Mouse (Mus musculus) mesoderm, embryonic 11.5 days (tissue): ENCODE measurements around the gene Kap.
"Not testable (repeated sequence)": the region's sequence is repeated elsewhere in the genome, so short reads cannot be mapped to it uniquely, and the experiment has no call there.

Source experiments
- DNase-seq: peaks from one replicate; pipeline ENCODE4 v3.0.0-alpha.2; 2012; ENCODE audit warnings: low read depth, low spot score

Kap gene

DNA sequence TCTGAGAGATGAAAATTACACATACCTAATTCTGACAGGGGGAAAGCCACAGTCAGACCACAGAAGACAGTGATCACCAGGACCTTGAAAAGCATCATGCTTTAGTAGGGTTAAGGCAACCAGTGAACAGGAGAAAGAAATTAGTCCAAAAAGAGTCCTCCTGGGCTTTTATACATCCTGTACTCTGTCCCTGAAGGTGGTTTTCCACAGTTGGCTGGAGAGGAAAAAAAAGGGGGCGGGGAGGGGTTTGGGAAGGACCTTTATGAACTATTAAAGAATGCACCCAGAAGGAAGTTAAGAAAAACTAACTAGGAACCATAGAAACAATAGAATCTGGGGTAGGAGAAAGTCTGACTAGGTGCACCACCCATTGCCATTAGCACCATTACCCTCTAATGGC, at the start of gene Kap:
Kap (minus strand) TSS at position 237 of the 400 bp plus-strand sequence.
- DNase-seq = no peak

DNA sequence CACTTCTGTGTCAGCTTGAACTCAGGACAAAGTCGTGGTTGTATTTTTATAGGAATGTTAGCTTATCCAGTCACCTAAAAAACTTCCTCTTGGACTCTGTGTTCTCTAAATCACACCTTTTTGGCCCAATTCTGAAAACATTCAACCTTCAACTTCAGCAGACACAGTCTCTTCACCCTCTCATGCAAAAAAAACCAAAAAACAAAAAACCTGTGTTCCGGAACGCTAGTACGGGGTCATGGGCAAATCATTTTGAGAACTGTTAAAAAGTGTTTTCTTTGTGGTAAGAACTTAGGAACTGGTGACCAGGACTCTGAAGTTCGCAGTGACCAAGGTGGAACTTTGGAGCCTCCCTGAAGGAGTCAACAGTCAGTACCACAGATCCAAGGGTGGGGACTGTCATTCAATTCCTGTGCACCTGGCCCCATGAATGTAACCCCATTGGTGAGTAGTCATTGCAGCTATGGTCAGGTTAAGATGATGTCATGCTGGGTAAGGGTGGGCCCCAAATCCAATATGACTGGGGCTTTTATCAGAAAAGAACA, 32.4 kb upstream of the Kap start:
- DNase-seq = no peak

DNA sequence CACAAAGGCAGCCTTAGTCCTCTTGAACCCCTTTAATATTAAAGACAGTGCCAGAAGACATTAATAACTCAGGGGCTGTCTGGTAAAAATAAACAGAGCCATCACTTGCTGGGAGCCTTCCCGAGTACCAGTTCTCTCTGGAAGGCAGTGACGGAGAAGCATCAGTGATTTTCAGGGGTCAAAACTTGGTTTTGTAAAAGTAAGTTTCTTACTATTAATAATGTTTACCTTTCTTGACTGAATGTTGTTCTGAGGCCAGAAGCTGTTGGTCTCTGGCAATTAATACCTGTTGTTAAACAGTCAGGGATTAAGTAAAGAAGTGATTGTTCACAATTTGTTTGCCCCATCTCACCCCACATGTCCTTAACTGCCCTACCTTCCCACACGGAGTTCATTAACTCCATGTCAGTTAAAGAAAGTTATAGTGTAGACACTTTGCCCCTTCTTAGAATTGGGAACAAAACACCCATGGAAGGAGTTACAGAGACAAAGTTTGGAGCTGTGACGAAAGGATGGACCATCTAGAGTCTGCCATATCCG, 30.0 kb upstream of the Kap start:
- no peak for DNase-seq

DNA sequence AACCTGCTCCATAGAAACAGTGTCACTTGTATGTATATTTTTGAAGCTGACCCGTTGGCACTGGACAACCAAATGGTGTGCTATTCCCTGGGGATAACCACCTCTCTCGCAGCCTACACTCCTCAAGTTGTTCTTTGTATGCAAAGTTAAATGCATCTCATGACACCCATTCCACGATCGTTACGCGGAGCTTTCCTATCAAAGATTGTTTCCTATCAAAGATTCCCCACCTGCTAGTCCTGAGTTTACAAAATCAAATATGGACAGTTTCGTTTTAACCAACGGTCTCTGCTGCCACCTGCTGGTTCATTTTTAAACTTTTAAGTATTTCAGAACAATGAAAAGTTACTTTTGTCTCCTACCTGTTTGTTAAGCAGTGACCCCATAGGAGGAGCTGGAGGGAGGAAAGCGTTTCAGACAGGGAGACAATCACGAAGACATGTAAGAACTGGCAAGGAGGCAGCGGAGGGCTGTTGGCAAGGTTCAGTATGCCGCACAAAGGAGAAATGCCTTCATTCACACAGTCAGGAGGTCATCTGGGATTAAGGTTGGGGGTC, 22.4 kb upstream of the Kap start:
- DNase-seq = peak; percentile 69

DNA sequence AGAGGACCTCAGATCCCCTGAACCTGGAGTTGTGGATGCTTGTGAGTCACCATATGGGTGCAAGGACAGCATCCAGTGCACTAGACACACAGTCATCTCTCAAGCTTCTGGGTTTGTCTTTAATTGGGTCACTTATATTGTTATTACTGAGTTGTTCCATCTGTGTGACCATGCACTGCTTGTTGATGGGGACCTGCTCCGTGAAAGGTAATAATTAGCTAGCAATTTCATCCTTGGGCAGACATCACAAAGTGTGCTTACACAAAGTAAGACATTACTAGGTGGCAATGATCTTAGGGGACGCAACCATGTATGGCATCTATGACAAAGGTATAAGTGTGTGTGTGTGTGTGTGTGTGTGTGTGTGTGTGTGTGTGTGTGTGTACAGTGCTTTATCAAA, 19.1 kb upstream of the Kap start:
- DNase-seq = no peak

DNA sequence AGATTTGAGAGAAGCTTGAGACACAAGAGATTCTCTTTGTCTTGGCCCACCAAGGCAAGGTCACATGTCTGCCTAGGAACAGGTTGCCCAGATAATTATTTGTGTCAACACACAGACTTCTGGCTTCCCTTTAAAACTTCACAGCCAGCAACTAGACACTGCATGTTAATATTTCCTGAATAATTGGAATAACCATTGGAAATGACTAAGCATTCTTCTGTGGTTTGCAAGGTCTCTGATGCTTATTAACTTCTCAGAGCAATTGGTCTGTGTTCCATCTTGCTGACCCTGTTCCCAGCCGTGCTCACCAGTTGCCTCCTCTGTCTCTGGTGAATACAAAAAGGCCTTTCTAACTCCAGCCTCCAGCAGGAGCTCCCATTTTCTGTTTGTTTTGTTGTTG, 17.6 kb upstream of the Kap start:
- DNase-seq = no peak

DNA sequence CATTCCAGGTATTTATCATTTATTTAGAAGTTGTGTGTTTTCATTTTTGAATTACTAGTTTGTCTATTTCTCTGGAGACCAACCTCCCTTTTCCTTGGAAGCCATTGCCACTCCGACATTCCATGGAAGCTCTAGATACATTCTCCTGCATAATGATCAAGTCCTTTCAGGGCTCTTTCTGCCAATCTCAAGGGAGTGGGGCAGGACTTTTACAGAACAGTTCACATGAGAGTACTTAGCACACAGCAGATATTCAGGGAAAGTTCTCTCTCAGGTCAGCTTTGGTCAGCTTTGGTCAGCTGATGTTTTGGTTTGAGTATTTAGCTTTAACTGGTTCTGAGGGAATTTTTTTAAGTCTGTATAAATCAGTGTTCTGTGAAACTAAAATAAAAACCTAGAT, 14.8 kb upstream of the Kap start:
- no peak for DNase-seq

DNA sequence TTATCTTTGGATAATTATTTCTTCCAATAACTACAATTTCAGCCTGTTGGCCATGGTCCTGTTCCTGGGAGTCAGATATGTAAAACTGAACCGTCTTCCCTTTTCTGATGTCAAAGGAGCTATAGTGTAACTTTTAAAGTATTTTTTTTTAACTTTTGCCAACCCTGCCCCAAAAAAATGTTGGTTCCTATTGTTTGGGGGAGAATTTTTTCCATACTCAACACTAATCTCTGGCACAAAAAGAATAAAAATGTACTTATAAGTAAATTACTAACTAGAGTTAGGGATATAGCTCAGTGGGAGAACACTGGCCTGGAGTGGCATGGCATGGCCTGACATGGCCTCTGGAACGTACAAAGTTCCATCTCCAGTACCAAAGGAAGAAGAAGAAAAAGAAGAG, 2.3 kb upstream of the Kap start:
- no peak for DNase-seq

DNA sequence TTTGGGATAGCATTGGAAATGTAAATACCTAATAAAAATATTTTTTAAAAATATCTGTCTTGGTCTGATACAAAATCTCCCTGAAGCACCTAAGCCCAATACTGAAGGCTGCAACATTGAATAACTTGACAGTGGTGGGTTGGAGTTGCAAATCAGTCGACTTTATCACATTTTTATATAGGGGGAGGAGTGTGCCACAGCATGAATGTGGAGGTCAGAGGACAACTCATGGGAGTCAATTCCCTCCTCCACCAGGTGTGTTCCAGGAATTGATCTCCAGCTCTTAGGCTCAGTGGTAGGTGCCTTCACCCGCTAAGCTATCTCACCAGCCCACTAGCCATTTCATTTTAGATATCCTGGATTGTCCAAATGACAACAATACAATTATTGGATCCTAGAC, 4.2 kb downstream of the Kap start:
- no peak for DNase-seq

DNA sequence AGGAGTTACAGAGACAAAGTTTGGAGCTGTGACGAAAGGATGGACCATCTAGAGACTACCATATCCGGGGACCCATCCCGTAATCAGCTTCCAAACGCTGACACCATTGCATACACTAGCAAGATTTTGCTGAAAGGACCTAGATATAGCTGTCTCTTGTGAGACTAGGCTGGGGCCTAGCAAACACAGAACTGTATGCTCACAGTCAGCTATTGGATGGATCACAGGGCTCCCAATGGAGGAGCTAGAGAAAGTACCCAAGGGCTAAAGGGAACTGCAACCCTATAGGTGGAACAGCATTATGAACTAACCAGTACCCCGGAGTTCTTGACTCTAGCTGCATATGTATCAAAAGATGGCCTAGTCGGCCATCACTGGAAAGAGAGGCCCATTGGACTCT, 4.7 kb downstream of the Kap start:
- DNase-seq = not testable (repeated sequence)

DNA sequence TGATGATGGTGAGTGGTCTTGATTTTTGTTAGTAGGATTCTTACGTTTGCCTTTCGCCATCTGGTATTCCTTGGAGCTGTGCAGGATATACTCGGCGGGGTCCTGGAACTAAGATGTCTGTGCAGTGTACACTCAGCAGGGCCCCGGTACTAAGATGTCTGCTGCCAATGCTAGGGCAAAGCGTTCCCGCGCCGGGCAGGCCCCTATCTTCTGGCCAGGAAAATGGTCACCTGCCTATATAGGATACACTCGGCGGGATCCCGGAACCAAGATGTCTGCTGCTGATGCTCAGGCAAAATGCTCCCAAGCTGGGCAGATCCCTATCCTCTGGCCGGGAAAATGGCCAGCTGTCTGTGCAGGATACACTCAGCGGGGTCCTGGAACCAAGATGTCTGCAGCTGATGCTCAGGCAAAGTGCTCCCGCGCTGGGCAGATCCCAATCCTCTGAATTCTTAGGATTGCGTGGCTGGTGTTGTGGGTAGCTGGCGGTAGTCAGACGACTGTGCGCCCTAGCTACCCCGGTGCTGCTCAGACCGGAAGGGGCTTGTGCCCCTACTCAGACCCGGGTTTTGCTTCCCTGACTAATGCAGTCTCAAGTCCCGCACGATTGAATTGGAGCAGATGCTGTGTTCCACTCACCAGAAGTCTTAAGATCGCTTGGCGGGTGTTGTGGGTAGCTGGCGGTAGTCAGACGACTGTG, 15.1 kb downstream of the Kap start:
- DNase-seq = not testable (repeated sequence)

DNA sequence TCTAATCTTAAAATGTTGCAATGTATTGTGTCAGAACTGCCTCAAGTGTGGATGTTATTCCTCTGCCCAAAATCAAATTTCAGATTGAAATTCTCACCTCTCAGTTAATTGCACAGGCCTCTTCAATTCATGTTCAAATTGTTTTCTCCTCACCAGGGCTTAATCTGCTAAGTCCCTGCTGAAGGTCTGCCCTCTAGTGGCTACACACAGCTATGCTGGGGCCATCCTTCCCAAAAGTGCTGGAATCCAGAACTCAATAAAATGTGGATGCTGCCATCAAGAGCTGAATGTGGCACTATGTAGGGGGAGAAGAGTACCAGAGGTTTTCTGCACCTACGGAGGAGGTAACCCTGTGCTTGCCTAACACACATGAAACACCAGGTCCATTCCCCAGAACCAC, 41.2 kb downstream of the Kap start:
- no peak for DNase-seq
